ENCODE assay signal across 15 mouse cellular contexts in genomic region chr13:103219999-103220398, GRCm38 (mm10).
DNase-seq lines count a peak whose midpoint lies in the region; ATAC-seq and TF ChIP-seq lines count a peak whose summit lies in the region.
"Had no signal": no experiment of that assay in that cellular context is flagged by ENCODE, and none has a peak within 500 bp of the region (broad histone marks: within the 10 kb centered on the region; RNA-seq: fewer than 3 reads in every experiment).

No protein-coding gene starts in this region.

- no peak overlapping the region for H3K4me3 ChIP-seq in heart, postnatal 0 days (ENCODE audit: low read depth, low read length)
- no peak overlapping the region for H3K4me3 ChIP-seq in liver, postnatal 0 days (ENCODE audit: low read depth, low read length)
- H3K4me3 ChIP-seq: left cerebral cortex, adult 2 months; myocyte had no signal

- peak; percentile 58 for DNase-seq in adrenal gland, adult 2 months
- DNase-seq in adrenal gland, adult 8-10 months, result no peak
- DNase-seq in adrenal gland, postnatal 14 days, result peak; percentile 52
- peak; percentile 92 for DNase-seq in heart, adult 11 months
- peak; percentile 50 for DNase-seq in heart, postnatal 0 days (ENCODE audit: low spot score)
- DNase-seq in thymus, postnatal 10 days (ENCODE audit: low spot score in 2 of 2), result no peak
- no peak for DNase-seq in liver, postnatal 0 days
- no peak for DNase-seq in left cerebral cortex, adult 9 months (ENCODE audit: low spot score in 2 of 2)
- DNase-seq: kidney, postnatal 25 days had no signal

- H3K36me3 ChIP-seq in heart, postnatal 0 days (replicated peaks; ENCODE audit: control insufficient read depth, insufficient read depth, low read length), result no peaks in the 10 kb centered on the region
- H3K36me3 ChIP-seq in liver, postnatal 0 days (replicated peaks; ENCODE audit: insufficient read depth, low read length), result no peaks in the 10 kb centered on the region

- H3K27me3 ChIP-seq in heart, postnatal 0 days (ENCODE audit: control insufficient read depth, insufficient read depth, low read length), result no peaks in the 10 kb centered on the region
- no peaks in the 10 kb centered on the region for H3K27me3 ChIP-seq in liver, postnatal 0 days (ENCODE audit: insufficient read depth, low read length)

- no peak for TF ChIP-seq EP300 in heart, postnatal 0 days (IDR thresholded peaks at IDR 0.05; ENCODE audit: low read depth)
- no peak for TF ChIP-seq EP300 in liver, postnatal 0 days (IDR thresholded peaks at IDR 0.05; ENCODE audit: low read depth)

- WGBS in heart, postnatal 0 days, result 39% methylated on average over 2 of the region's 2 CpGs
- WGBS in liver, postnatal 0 days (ENCODE audit: insufficient replicate concordance), result 57% methylated on average over 2 of the region's 2 CpGs

- H3K4me1 ChIP-seq in heart, postnatal 0 days (ENCODE audit: control insufficient read depth, insufficient read depth), result no peaks in the 10 kb centered on the region
- H3K4me1 ChIP-seq in liver, postnatal 0 days (ENCODE audit: insufficient read depth), result no peaks in the 10 kb centered on the region

- no peaks in the 10 kb centered on the region for H3K9me3 ChIP-seq in heart, postnatal 0 days (replicated peaks; ENCODE audit: control insufficient read depth, low read length)
- no peaks in the 10 kb centered on the region for H3K9me3 ChIP-seq in liver, postnatal 0 days (ENCODE audit: low read length)

- H3K27ac ChIP-seq in heart, postnatal 0 days (ENCODE audit: low read depth), result peak overlapping the region; percentile 60
- H3K27ac ChIP-seq in liver, postnatal 0 days (ENCODE audit: low read depth), result no peak overlapping the region
- H3K27ac ChIP-seq: left cerebral cortex, adult 2 months; stomach, postnatal 0 days had no signal

- H3K4me2 ChIP-seq in heart, postnatal 0 days (ENCODE audit: low read depth, low read length), result peak overlapping the region; percentile 16; the same call in 1 of the 2 replicates
- no peak overlapping the region for H3K4me2 ChIP-seq in liver, postnatal 0 days (ENCODE audit: low read depth, low read length)
- H3K4me2 ChIP-seq: liver, embryonic 11.5 days had no signal

- TF ChIP-seq CTCF in heart, postnatal 0 days (IDR thresholded peaks at IDR 0.05; ENCODE audit: low read depth), result no peak
- TF ChIP-seq CTCF in liver, postnatal 0 days (IDR thresholded peaks at IDR 0.05; ENCODE audit: low read depth), result no peak

- no peak for ATAC-seq in heart, postnatal 0 days (ENCODE audit: insufficient read depth, low read depth)
- ATAC-seq in liver, postnatal 0 days, result no peak
- ATAC-seq: intestine, embryonic 16.5 days; lung, postnatal 0 days had no signal

- H3K9ac ChIP-seq in heart, postnatal 0 days (replicated peaks; ENCODE audit: low read depth, low read length), result no peak overlapping the region
- no peak overlapping the region for H3K9ac ChIP-seq in liver, postnatal 0 days (replicated peaks)

Comparison
In these comparisons a context has a peak if more than half of its experiments do, and no peak if none do; other contexts are left out.
1. DNase-seq: peak in adrenal gland, adult 2 months (single experiment), adrenal gland, postnatal 14 days (single experiment), heart, adult 11 months (single experiment) and heart, postnatal 0 days (single experiment); none in adrenal gland, adult 8-10 months (single experiment), thymus, postnatal 10 days (0 of 2), liver, postnatal 0 days (single experiment) and left cerebral cortex, adult 9 months (0 of 2).